Mouse (Mus musculus) ES-E14 (cell line): Measurements from ENCODE around the gene Sdhaf4. TPM values are rescaled to one million over a fixed set of nuclear protein-coding genes. Genes with fewer than 3 reads are reported as not detected.

Source experiments
- DNase-seq: peaks from one replicate; pipeline ENCODE4 v3.0.0-alpha.2; 2013; ENCODE audit warnings: low read depth, low spot score
- H3K27ac ChIP-seq: 2 replicates; pipeline ENCODE4 v1.5.1; 2012; ENCODE audit warnings: low read depth, mild to moderate bottlenecking, low read length, moderate library complexity, mixed read lengths; ENCODE audit not compliant: poor library complexity, insufficient read depth, severe bottlenecking
- H3K36me3 ChIP-seq: 2 replicates; pipeline ENCODE4 v1.6.1; 2012; ENCODE audit warnings: mild to moderate bottlenecking, low read length, moderate library complexity, mixed read lengths; ENCODE audit not compliant: control insufficient read depth, poor library complexity, insufficient read depth, severe bottlenecking
- H3K4me1 ChIP-seq, 2 experiments: fragments of 150-350 bp in 1 of 2; sonication (generic) in 1 of 2; 2 replicates each; pipeline ENCODE4 v1.6.1; 2012; ENCODE audit warnings: low read length in 2 of 2, mild to moderate bottlenecking in 1 of 2, mixed read lengths in 1 of 2; ENCODE audit not compliant: control insufficient read depth in 2 of 2, insufficient read depth in 2 of 2, poor library complexity in 1 of 2
- H3K4me3 ChIP-seq, 2 experiments: fragments of 150-350 bp in 1 of 2; sonication (generic) in 1 of 2; 2 replicates each; pipeline ENCODE4 v1.5.1; 2012; ENCODE audit warnings: low read length in 2 of 2, low read depth in 1 of 2, mild to moderate bottlenecking in 1 of 2, mixed read lengths in 1 of 2; ENCODE audit not compliant: insufficient read depth in 1 of 2, poor library complexity in 1 of 2, severe bottlenecking in 1 of 2
- H3K9ac ChIP-seq: 2 replicates; pipeline ENCODE4 v1.6.1; 2012; ENCODE audit warnings: low read depth, mild to moderate bottlenecking, low read length, mixed read lengths; ENCODE audit not compliant: poor library complexity, insufficient read depth, severe bottlenecking
- H3K9me3 ChIP-seq: fragments of 150-350 bp; sonication (generic); 2 replicates; pipeline ENCODE4 v1.6.1; 2012; ENCODE audit warnings: low read depth, mild to moderate bottlenecking, low read length; ENCODE audit not compliant: control insufficient read depth, insufficient read depth
- CHD2 ChIP-seq: IDR thresholded peaks from 2 replicates; pipeline ENCODE4 v1.6.1; 2014; ENCODE audit warnings: mild to moderate bottlenecking, low read depth, low read length, inconsistent platforms
- HCFC1 ChIP-seq: IDR thresholded peaks from 2 replicates; pipeline ENCODE4 v1.6.1; 2012; ENCODE audit warnings: low read length, inconsistent platforms, borderline replicate concordance; ENCODE audit not compliant: insufficient read depth
- MAFK ChIP-seq: IDR thresholded peaks from 2 replicates; pipeline ENCODE4 v1.6.1; 2014; ENCODE audit warnings: mild to moderate bottlenecking, low read depth, low read length, inconsistent platforms; ENCODE audit not compliant: insufficient read depth
- ZC3H11A ChIP-seq: IDR thresholded peaks from 2 replicates; pipeline ENCODE4 v1.6.1; 2012; ENCODE audit warnings: low read depth, mild to moderate bottlenecking, inconsistent platforms, low read length, borderline replicate concordance
- ZNF384 ChIP-seq: IDR thresholded peaks from 2 replicates; pipeline ENCODE4 v1.6.1; 2012; ENCODE audit warnings: low read depth, low read length, inconsistent platforms
- in situ Hi-C, 2 experiments: fragments of 600-800 bp; cut with MboI; formaldehyde crosslinking; loops; one replicate each; pipeline ENCODE4 v1.15.1; 2025; ENCODE audit warnings: low sequenced_read_pairs in 2 of 2, inconsistent platforms in 1 of 2; ENCODE audit not compliant: unreplicated experiment in 2 of 2
- total RNA-seq: library from RNA; depleted of rRNA; stranded (reverse); fragments of 300-350 nt; gene quantifications from 2 replicates; pipeline ENCODE4 v1.2.3, GENCODE M21; 2012

Gene Sdhaf4
- total RNA-seq, 1 experiment, result 21.0 TPM

GRCm38 (mm10) chr1:23958668-23959414 is 46.6 kb downstream of the Sdhaf4 start:
- H3K36me3 ChIP-seq, result no peaks in the 10 kb centered on the region
- in situ Hi-C loops, result no loop called here
- no peak for TF ChIP-seq ZNF384
- no peak for TF ChIP-seq MAFK
- no peak for TF ChIP-seq HCFC1
- no peak for DNase-seq
- H3K4me3 ChIP-seq, result peak overlapping the region; percentile 34 to 69
- peaks cover 0 to 7% of the 10 kb centered on the region in 2 experiments; a peak in 1 of 4 replicates for H3K4me1 ChIP-seq
- H3K9ac ChIP-seq, result no peak overlapping the region
- no peak overlapping the region for H3K27ac ChIP-seq
- no peaks in the 10 kb centered on the region for H3K9me3 ChIP-seq

GRCm38 (mm10) chr1:23958101-23958500 is 47.4 kb downstream of the Sdhaf4 start:
- no peak for DNase-seq
- no peaks in the 10 kb centered on the region for H3K9me3 ChIP-seq
- no peaks in the 10 kb centered on the region for H3K36me3 ChIP-seq
- no peak overlapping the region for H3K27ac ChIP-seq
- in situ Hi-C loops, result no loop called here
- peaks cover 0 to 7% of the 10 kb centered on the region in 2 experiments; a peak in 1 of 4 replicates for H3K4me1 ChIP-seq
- H3K9ac ChIP-seq, result no peak overlapping the region
- no peak overlapping the region for H3K4me3 ChIP-seq
- no peak for TF ChIP-seq CHD2
- no peak for TF ChIP-seq ZC3H11A
- no peak for TF ChIP-seq MAFK
- TF ChIP-seq HCFC1, result no peak
- TF ChIP-seq ZNF384, result no peak

- DNase-seq, result no peak
- H3K9me3 ChIP-seq, result no peaks in the 10 kb centered on the region
- H3K27ac ChIP-seq, result no peak overlapping the region
- H3K4me3 ChIP-seq, result no peak overlapping the region
- TF ChIP-seq MAFK (no peak), ZNF384 (no peak), CHD2 (no peak), ZC3H11A (no peak), HCFC1 (no peak)
- in situ Hi-C loops, result no loop called here
- peaks cover 0 to 5% of the 10 kb centered on the region in 2 experiments; a peak in 1 of 4 replicates for H3K4me1 ChIP-seq
- H3K36me3 ChIP-seq, result no peaks in the 10 kb centered on the region
- H3K9ac ChIP-seq, result no peak overlapping the region
Measured at GRCm38 (mm10) chr1:23955539-23955938, 49.9 kb downstream of the Sdhaf4 start.

- peaks cover 0 to 5% of the 10 kb centered on the region in 2 experiments; a peak in 1 of 4 replicates for H3K4me1 ChIP-seq
- TF ChIP-seq HCFC1, result no peak
- no peak for TF ChIP-seq ZNF384
- no peak for TF ChIP-seq MAFK
- TF ChIP-seq ZC3H11A, result no peak
- TF ChIP-seq CHD2, result no peak
- no peak overlapping the region for H3K27ac ChIP-seq
- no peak overlapping the region for H3K4me3 ChIP-seq
- DNase-seq, result no peak
- no peaks in the 10 kb centered on the region for H3K36me3 ChIP-seq
- in situ Hi-C loops, result no loop called here
- no peak overlapping the region for H3K9ac ChIP-seq
- H3K9me3 ChIP-seq, result no peaks in the 10 kb centered on the region
Measured at GRCm38 (mm10) chr1:23953921-23954320, 51.5 kb downstream of the Sdhaf4 start.
